Mouse (Mus musculus) Patski (cell line): ENCODE data around the gene Ptges. TPM values are rescaled to one million over a fixed set of nuclear protein-coding genes. Genes with fewer than 3 reads are reported as not detected.

ENCODE experiments used
- ATAC-seq: fragments of 100-300 bp; one replicate; pipeline ENCODE4 v1.8.0; 2021
- CTCF ChIA-PET: fragments of 350-600 bp; sonication (Branson Sonifier 250); formaldehyde crosslinking; loops from one replicate; lab custom pipeline; 2022; ENCODE audit warnings: inconsistent platforms; lab: Charles Lee
- POLR2A ChIA-PET: fragments of 350-600 bp; sonication (Branson Sonifier 250); formaldehyde crosslinking; loops from one replicate; lab custom pipeline; 2022; ENCODE audit warnings: antibody characterized with exemption, inconsistent platforms; lab: Charles Lee
- DNase-seq: peaks from one replicate; pipeline ENCODE4 v3.0.0-alpha.2; 2011; ENCODE audit warnings: low read depth, low spot score
- H3K27me3 ChIP-seq: fragments of 371-371 bp; one replicate; pipeline ENCODE4 v1.5.1; 2021
- CTCF ChIP-seq: fragments of 100-300 bp; IDR thresholded peaks from one replicate; pipeline ENCODE4 v1.5.1; 2021
- in situ Hi-C: fragments of 300-500 bp; cut with MboI; formaldehyde crosslinking; loops from 3 replicates; pipeline ENCODE4 v1.11.1; 2018; ENCODE audit warnings: low pct_unique_long_range_greater_than_20kb, mixed read lengths
- polyA plus RNA-seq: library from polyadenylated mRNA; unstranded; gene quantifications from one replicate; pipeline ENCODE4 v1.2.3, GENCODE M21; 2021

The Ptges gene
- polyA plus RNA-seq, 1 experiment from 2014 or later: 0.44 TPM

GRCm38 (mm10) chr2:30904991-30905390, 24.7 kb downstream of the Ptges start:
- ChIA-PET POLR2A (no interaction called here), CTCF (interaction anchor here (1.0 to 2.0 kb wide), 2 partner anchors 14 to 77 kb away, joined by 3 to 6 read pairs; no protein-coding TSS in a partner anchor)
- in situ Hi-C loops: loop anchor here (5.0 kb wide), 1 partner anchor 602 kb away; no protein-coding TSS in a partner anchor
- no peak for TF ChIP-seq CTCF
- ATAC-seq (no peak), DNase-seq (no peak)
- no peaks in the 10 kb centered on the region for H3K27me3 ChIP-seq

GRCm38 (mm10) chr2:30904231-30904630, 25.4 kb downstream of the Ptges start:
- no peak for ATAC-seq
- POLR2A ChIA-PET: no interaction called here
- in situ Hi-C loops: no loop called here
- no peak for DNase-seq
- CTCF ChIA-PET: interaction anchor here (1.1 to 2.0 kb wide), 2 partner anchors 8 to 13 kb away, joined by 4 to 6 read pairs; no protein-coding TSS in a partner anchor
- no peak for TF ChIP-seq CTCF
- H3K27me3 ChIP-seq: no peaks in the 10 kb centered on the region

- ChIA-PET CTCF (interaction anchor here (1.1 to 2.0 kb wide), 2 partner anchors 10 to 12 kb away, joined by 4 to 6 read pairs; no protein-coding TSS in a partner anchor), POLR2A (interaction anchor here (1.0 kb wide), 1 partner anchor 16 kb away, joined by 6 read pairs; no protein-coding TSS in a partner anchor)
- no peak for TF ChIP-seq CTCF
- H3K27me3 ChIP-seq: no peaks in the 10 kb centered on the region
- in situ Hi-C loops: no loop called here
- ATAC-seq (no peak), DNase-seq (no peak)
Measured at GRCm38 (mm10) chr2:30902726-30903722, 26.6 kb downstream of the Ptges start.

- CTCF ChIA-PET: interaction anchor here (1.2 to 1.4 kb wide), 2 partner anchors 10 kb away, joined by 3 read pairs; no protein-coding TSS in a partner anchor
- DNase-seq (no peak), ATAC-seq (no peak)
- no peak for TF ChIP-seq CTCF
- POLR2A ChIA-PET: interaction anchor here (1.0 to 1.5 kb wide), 2 partner anchors 10 to 16 kb away, joined by 3 to 6 read pairs; no protein-coding TSS in a partner anchor
- H3K27me3 ChIP-seq: no peaks in the 10 kb centered on the region
- in situ Hi-C loops: no loop called here
Measured at GRCm38 (mm10) chr2:30902256-30902655, 27.4 kb downstream of the Ptges start.

- in situ Hi-C loops: no loop called here
- CTCF ChIA-PET: interaction anchor here (0.7 to 1.4 kb wide), 3 partner anchors 9 to 11 kb away, joined by 3 read pairs; no protein-coding TSS in a partner anchor
- no peaks in the 10 kb centered on the region for H3K27me3 ChIP-seq
- TF ChIP-seq CTCF: no peak
- no peak for DNase-seq
- POLR2A ChIA-PET: interaction anchor here (1.0 to 1.5 kb wide), 2 partner anchors 11 to 17 kb away, joined by 3 to 6 read pairs; no protein-coding TSS in a partner anchor
- ATAC-seq: no peak
Measured at GRCm38 (mm10) chr2:30901646-30902160, 28.0 kb downstream of the Ptges start.

GRCm38 (mm10) chr2:30899397-30900069, 30.1 kb downstream of the Ptges start:
- ChIA-PET POLR2A (no interaction called here), CTCF (interaction anchor here (1.0 to 1.1 kb wide), 2 partner anchors 9 to 28 kb away, joined by 3 to 6 read pairs; no protein-coding TSS in a partner anchor)
- ATAC-seq (no peak), DNase-seq (no peak)
- H3K27me3 ChIP-seq: no peaks in the 10 kb centered on the region
- no peak for TF ChIP-seq CTCF
- in situ Hi-C loops: no loop called here

GRCm38 (mm10) chr2:30897291-30897690, 32.4 kb downstream of the Ptges start:
- POLR2A ChIA-PET: no interaction called here
- H3K27me3 ChIP-seq: no peaks in the 10 kb centered on the region
- no peak for DNase-seq
- no peak for ATAC-seq
- in situ Hi-C loops: no loop called here
- CTCF ChIA-PET: interaction anchor here (1.6 kb wide), 1 partner anchor 10 kb away, joined by 3 read pairs; no protein-coding TSS in a partner anchor
- no peak for TF ChIP-seq CTCF

- ChIA-PET POLR2A (no interaction called here), CTCF (interaction anchor here (1.1 to 2.1 kb wide), 3 partner anchors 33 to 40 kb away, joined by 4 to 7 read pairs (median 4); partner anchors contain the start of gene Ptges)
- ATAC-seq (no peak), DNase-seq (no peak)
- no peaks in the 10 kb centered on the region for H3K27me3 ChIP-seq
- TF ChIP-seq CTCF: no peak
- in situ Hi-C loops: loop anchor here (5.0 kb wide), 1 partner anchor 38 kb away; no protein-coding TSS in a partner anchor
Measured at GRCm38 (mm10) chr2:30893946-30894345, 35.7 kb downstream of the Ptges start.

GRCm38 (mm10) chr2:30893399-30893798, 36.3 kb downstream of the Ptges start:
- H3K27me3 ChIP-seq: no peaks in the 10 kb centered on the region
- ATAC-seq (no peak), DNase-seq (no peak)
- CTCF ChIA-PET: interaction anchor here (1.1 to 2.1 kb wide), 3 partner anchors 34 to 41 kb away, joined by 4 to 7 read pairs (median 4); partner anchors contain the start of gene Ptges
- in situ Hi-C loops: loop anchor here (5.0 kb wide), 1 partner anchor 39 kb away; no protein-coding TSS in a partner anchor
- POLR2A ChIA-PET: no interaction called here
- TF ChIP-seq CTCF: no peak
